Mouse (Mus musculus): ENCODE measurements at regions not wholly inside any gene's neighbourhood (a gene's known extent, or its start where the extent isn't known, plus 50 kb on each side); places are given as distances from the start of the nearest gene placed in this dataset.

DNA sequence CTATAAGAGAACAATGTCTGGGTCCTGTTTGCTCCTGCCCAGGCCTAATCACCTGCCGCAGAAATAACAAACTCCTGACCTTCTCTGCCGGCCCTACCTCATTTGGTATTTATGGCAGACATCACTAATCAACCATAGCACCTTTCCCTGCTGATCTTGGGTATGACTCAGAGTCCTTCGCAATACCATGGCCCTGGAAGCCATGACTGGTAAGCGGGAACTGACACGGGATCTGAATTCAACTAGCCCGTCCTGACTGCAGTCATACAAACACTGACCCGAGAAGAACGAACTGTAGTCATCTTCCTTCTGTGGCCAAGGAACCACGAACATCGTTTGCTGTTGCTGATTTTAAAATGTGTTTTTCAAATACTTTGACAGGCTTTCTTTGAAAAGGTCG is 112.1 kb downstream of the Cyp26a1 start:
- H3K36me3 ChIP-seq (ENCODE audit: control insufficient read depth, insufficient read depth), result no peaks in the 10 kb centered on the region
- H3K79me2 ChIP-seq (ENCODE audit: control insufficient read depth, insufficient read depth), result no peaks in the 10 kb centered on the region
- TF ChIP-seq MYOD1 (IDR thresholded peaks at IDR 0.05; ENCODE audit: control insufficient read depth in 1 of 3, insufficient read length in 2 of 3, low read depth in 2 of 3) (no peak), POLR2AphosphoS2 (IDR thresholded peaks at IDR 0.05; ENCODE audit: insufficient read length, low read depth) (no peak), REST (IDR thresholded peaks at IDR 0.05; ENCODE audit: insufficient read depth, insufficient read length) (no peak)
- H3K4me3 ChIP-seq, result no peak overlapping the region
- H3K27me3 ChIP-seq (ENCODE audit: control insufficient read depth, insufficient read depth, insufficient read length), result no peaks in the 10 kb centered on the region
- no peak overlapping the region for H3ac ChIP-seq (ENCODE audit: control insufficient read depth, insufficient read length)
- no peak overlapping the region for H3K4me2 ChIP-seq (ENCODE audit: low read depth)

DNA sequence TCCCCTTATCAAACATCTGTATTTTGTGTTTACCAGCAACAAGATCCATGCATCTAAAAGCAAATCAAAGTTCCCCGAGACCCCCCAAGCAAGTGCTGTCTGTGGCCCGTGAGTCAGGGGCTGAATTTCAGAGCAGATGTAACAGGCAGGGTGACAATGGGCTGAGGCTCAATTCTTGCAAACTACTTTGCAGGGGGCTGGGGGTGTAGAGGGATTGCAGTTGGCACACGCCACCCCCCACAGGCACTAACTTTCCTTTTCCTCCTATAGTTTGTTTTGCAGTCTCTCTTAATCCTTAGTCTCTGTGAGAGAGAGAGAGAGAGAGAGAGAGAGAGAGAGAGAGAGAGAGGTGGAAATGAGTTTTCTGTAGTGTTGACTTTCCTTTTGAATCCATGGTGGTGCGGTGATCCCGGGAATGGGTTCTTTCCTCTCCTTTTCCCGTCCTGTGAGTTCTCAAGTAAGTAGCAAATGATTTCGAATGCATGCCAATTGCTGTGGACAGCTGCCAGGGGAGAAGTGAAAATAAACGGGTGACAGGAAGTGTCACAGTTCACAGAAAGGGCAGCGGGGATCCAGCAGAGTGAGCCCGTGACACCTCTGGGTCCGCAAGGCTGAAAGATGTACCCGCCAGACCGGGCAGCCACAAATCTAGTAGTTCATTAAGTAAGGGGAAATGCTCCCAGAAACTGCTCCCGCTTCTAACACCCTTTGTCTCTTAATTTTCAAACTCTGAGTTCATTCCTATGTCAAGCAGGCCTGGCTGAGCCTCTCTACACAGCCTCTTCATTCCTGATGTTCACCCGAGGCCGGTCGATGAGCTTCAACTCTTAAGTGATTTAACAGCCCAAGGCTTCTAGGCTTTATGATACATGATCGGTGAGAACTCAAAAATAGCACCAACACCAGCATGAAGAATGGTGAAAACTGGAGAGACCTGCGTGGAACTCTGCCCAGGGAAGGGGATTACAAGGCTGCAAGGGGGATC is 116.8 kb downstream of the Cyp26a1 start:
- H3K79me2 ChIP-seq (ENCODE audit: control insufficient read depth, insufficient read depth), result no peaks in the 10 kb centered on the region
- H3ac ChIP-seq (ENCODE audit: control insufficient read depth, insufficient read length), result no peak overlapping the region
- peak overlapping the region; percentile 13 for H3K4me2 ChIP-seq (ENCODE audit: low read depth)
- TF ChIP-seq POLR2A (IDR thresholded peaks at IDR 0.05; ENCODE audit: insufficient read length, low read depth), result no peak
- TF ChIP-seq TCF3 (IDR thresholded peaks at IDR 0.05; ENCODE audit: insufficient read length, low read depth), result no peak
- TF ChIP-seq SRF (IDR thresholded peaks at IDR 0.05; ENCODE audit: control insufficient read depth, insufficient read length, low read depth), result no peak
- no peak for TF ChIP-seq USF1 (IDR thresholded peaks at IDR 0.05; ENCODE audit: low read depth)
- TF ChIP-seq MYOG (IDR thresholded peaks at IDR 0.05; ENCODE audit: control insufficient read depth in 1 of 3, insufficient read depth in 1 of 3, insufficient read length in 2 of 3, low read depth in 2 of 3), result no peak
- TF ChIP-seq MYOD1 (IDR thresholded peaks at IDR 0.05; ENCODE audit: control insufficient read depth in 1 of 3, insufficient read length in 2 of 3, low read depth in 2 of 3), result no peak
- TF ChIP-seq REST (IDR thresholded peaks at IDR 0.05; ENCODE audit: insufficient read depth, insufficient read length), result no peak
- TF ChIP-seq CEBPB (IDR thresholded peaks at IDR 0.05; ENCODE audit: insufficient read depth, poor library complexity, severe bottlenecking), result no peak
- TF ChIP-seq E2F4 (IDR thresholded peaks at IDR 0.05; ENCODE audit: insufficient read depth), result no peak
- TF ChIP-seq TCF12 (IDR thresholded peaks at IDR 0.05; ENCODE audit: insufficient read depth, poor library complexity, severe bottlenecking), result no peak
- TF ChIP-seq MAX (IDR thresholded peaks at IDR 0.05; ENCODE audit: low read depth), result no peak
- no peak for TF ChIP-seq POLR2AphosphoS2 (IDR thresholded peaks at IDR 0.05; ENCODE audit: insufficient read length, low read depth)
- H3K4me3 ChIP-seq, result no peak overlapping the region
- H3K27me3 ChIP-seq (ENCODE audit: control insufficient read depth, insufficient read depth, insufficient read length), result no peaks in the 10 kb centered on the region
- H3K36me3 ChIP-seq (ENCODE audit: control insufficient read depth, insufficient read depth), result no peaks in the 10 kb centered on the region

GRCm38 (mm10) chr19:37815627-37816026 is 118.0 kb downstream of the Cyp26a1 start:
- no peaks in the 10 kb centered on the region for H3K79me2 ChIP-seq (ENCODE audit: control insufficient read depth, insufficient read depth)
- no peak overlapping the region for H3ac ChIP-seq (ENCODE audit: control insufficient read depth, insufficient read length)
- TF ChIP-seq SRF (IDR thresholded peaks at IDR 0.05; ENCODE audit: control insufficient read depth, insufficient read length, low read depth) (no peak), POLR2A (IDR thresholded peaks at IDR 0.05; ENCODE audit: insufficient read length, low read depth) (no peak)
- H3K36me3 ChIP-seq (ENCODE audit: control insufficient read depth, insufficient read depth), result no peaks in the 10 kb centered on the region
- no peak overlapping the region for H3K4me2 ChIP-seq (ENCODE audit: low read depth)
- H3K4me3 ChIP-seq, result no peak overlapping the region
- H3K27me3 ChIP-seq (ENCODE audit: control insufficient read depth, insufficient read depth, insufficient read length), result no peaks in the 10 kb centered on the region

DNA sequence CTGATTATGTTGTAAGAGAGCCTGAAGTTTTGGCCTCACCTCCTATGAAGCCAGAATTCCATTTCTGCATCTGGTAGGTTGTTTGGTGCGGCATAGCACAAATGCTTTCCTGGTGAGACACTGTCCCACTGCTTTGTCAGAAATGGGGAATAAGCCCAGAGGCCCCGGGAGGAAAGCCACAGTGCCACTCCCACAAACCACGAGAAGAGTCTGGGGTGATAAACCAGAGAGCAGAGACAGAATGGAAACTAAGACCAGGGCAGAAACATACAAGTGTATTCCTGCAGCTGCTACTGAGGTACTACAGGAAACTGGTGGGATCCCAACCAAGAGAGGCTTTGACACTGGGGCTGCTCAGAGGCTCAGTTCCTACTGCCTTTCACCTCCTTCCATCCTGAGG is 123.6 kb downstream of the Cyp26a1 start:
- H3K4me3 ChIP-seq, result no peak overlapping the region
- no peaks in the 10 kb centered on the region for H3K79me2 ChIP-seq (ENCODE audit: control insufficient read depth, insufficient read depth)
- H3ac ChIP-seq (ENCODE audit: control insufficient read depth, insufficient read length), result no peak overlapping the region
- H3K36me3 ChIP-seq (ENCODE audit: control insufficient read depth, insufficient read depth), result no peaks in the 10 kb centered on the region
- H3K27me3 ChIP-seq (ENCODE audit: control insufficient read depth, insufficient read depth, insufficient read length), result no peaks in the 10 kb centered on the region
- TF ChIP-seq MYOD1 (IDR thresholded peaks at IDR 0.05; ENCODE audit: control insufficient read depth in 1 of 3, insufficient read length in 2 of 3, low read depth in 2 of 3) (peak in 2 of 3 experiments; percentile 16 to 57), MAX (IDR thresholded peaks at IDR 0.05; ENCODE audit: low read depth) (no peak)
- peak overlapping the region; percentile 72 for H3K4me2 ChIP-seq (ENCODE audit: low read depth)

- H3K79me2 ChIP-seq (ENCODE audit: control insufficient read depth, insufficient read depth), result no peaks in the 10 kb centered on the region
- TF ChIP-seq USF1 (IDR thresholded peaks at IDR 0.05; ENCODE audit: low read depth), result no peak
- TF ChIP-seq REST (IDR thresholded peaks at IDR 0.05; ENCODE audit: insufficient read depth, insufficient read length), result no peak
- TF ChIP-seq E2F4 (IDR thresholded peaks at IDR 0.05; ENCODE audit: insufficient read depth), result no peak
- TF ChIP-seq CEBPB (IDR thresholded peaks at IDR 0.05; ENCODE audit: insufficient read depth, poor library complexity, severe bottlenecking), result no peak
- TF ChIP-seq MYOG (IDR thresholded peaks at IDR 0.05; ENCODE audit: control insufficient read depth in 1 of 3, insufficient read depth in 1 of 3, insufficient read length in 2 of 3, low read depth in 2 of 3), result no peak
- no peak for TF ChIP-seq MAX (IDR thresholded peaks at IDR 0.05; ENCODE audit: low read depth)
- TF ChIP-seq SRF (IDR thresholded peaks at IDR 0.05; ENCODE audit: control insufficient read depth, insufficient read length, low read depth), result no peak
- no peak for TF ChIP-seq TCF3 (IDR thresholded peaks at IDR 0.05; ENCODE audit: insufficient read length, low read depth)
- no peak for TF ChIP-seq MYOD1 (IDR thresholded peaks at IDR 0.05; ENCODE audit: control insufficient read depth in 1 of 3, insufficient read length in 2 of 3, low read depth in 2 of 3)
- TF ChIP-seq POLR2A (IDR thresholded peaks at IDR 0.05; ENCODE audit: insufficient read length, low read depth), result no peak
- no peak for TF ChIP-seq TCF12 (IDR thresholded peaks at IDR 0.05; ENCODE audit: insufficient read depth, poor library complexity, severe bottlenecking)
- TF ChIP-seq POLR2AphosphoS2 (IDR thresholded peaks at IDR 0.05; ENCODE audit: insufficient read length, low read depth), result no peak
- H3K4me3 ChIP-seq, result no peak overlapping the region
- no peak overlapping the region for H3ac ChIP-seq (ENCODE audit: control insufficient read depth, insufficient read length)
- no peaks in the 10 kb centered on the region for H3K36me3 ChIP-seq (ENCODE audit: control insufficient read depth, insufficient read depth)
- H3K27me3 ChIP-seq (ENCODE audit: control insufficient read depth, insufficient read depth, insufficient read length), result no peaks in the 10 kb centered on the region
- H3K4me2 ChIP-seq (ENCODE audit: low read depth), result peak overlapping the region; percentile 72
Observed at GRCm38 (mm10) chr19:37821671-37822190, 124.1 kb downstream of the Cyp26a1 start.

Measured in myocyte (in vitro differentiated cells).